Mouse (Mus musculus) lung, postnatal 0 days (tissue): Measurements from ENCODE around the gene Spc24. TPM values are rescaled to one million over a fixed set of nuclear protein-coding genes. Genes with fewer than 3 reads are reported as not detected.
A peak's percentile ranks its signal among the peaks of the same experiment; 100 is the strongest.

Experiments used
- ATAC-seq: fragments of 200-750 bp; cut with Nextera tagmentation; 2 replicates; pipeline ENCODE4 v1.8.0; 2017; ENCODE audit warnings: moderate library complexity
- DNase-seq: peaks from one replicate; pipeline ENCODE4 v3.0.0-alpha.2; 2016; ENCODE audit warnings: low spot score
- H3K27ac ChIP-seq: fragments of 300-500 bp; sonication (generic); 2 replicates; pipeline ENCODE4 v1.5.1; 2014; ENCODE audit warnings: antibody characterized with exemption, mild to moderate bottlenecking, low read length, mixed read lengths
- H3K27me3 ChIP-seq: fragments of 300-500 bp; sonication (generic); replicated peaks from 2 replicates; pipeline ENCODE4 v1.6.1; 2014; ENCODE audit warnings: low read length, mixed read lengths; ENCODE audit not compliant: insufficient read depth
- H3K36me3 ChIP-seq: fragments of 300-500 bp; sonication (generic); 2 replicates; pipeline ENCODE4 v1.6.1; 2014; ENCODE audit warnings: low read length, mixed read lengths; ENCODE audit not compliant: insufficient read depth
- H3K4me1 ChIP-seq: fragments of 300-500 bp; sonication (generic); 2 replicates; pipeline ENCODE4 v1.6.1; 2014; ENCODE audit warnings: antibody characterized with exemption, low read depth, low read length, mixed read lengths; ENCODE audit not compliant: insufficient read depth
- H3K4me2 ChIP-seq: fragments of 300-500 bp; sonication (generic); replicated peaks from 2 replicates; pipeline ENCODE4 v1.6.1; 2014; ENCODE audit warnings: low read depth, mild to moderate bottlenecking, low read length, moderate library complexity, mixed read lengths
- H3K4me3 ChIP-seq: fragments of 300-500 bp; sonication (generic); 2 replicates; pipeline ENCODE4 v1.5.1; 2014; ENCODE audit warnings: low read depth, low read length
- H3K9ac ChIP-seq: fragments of 300-500 bp; sonication (generic); replicated peaks from 2 replicates; pipeline ENCODE4 v1.6.1; 2014; ENCODE audit warnings: low read depth, mild to moderate bottlenecking
- H3K9me3 ChIP-seq: fragments of 300-500 bp; sonication (generic); 2 replicates; pipeline ENCODE4 v1.6.1; 2016; ENCODE audit warnings: low read length, mixed read lengths
- CTCF ChIP-seq: IDR thresholded peaks from 2 replicates; pipeline ENCODE4 v1.5.1; 2016; ENCODE audit warnings: antibody characterized with exemption, mild to moderate bottlenecking
- EP300 ChIP-seq: IDR thresholded peaks from 2 replicates; pipeline ENCODE4 v1.6.1; 2016; ENCODE audit warnings: antibody characterized with exemption, mild to moderate bottlenecking, control low read depth
- WGBS: fragments of 180-500 bp; shearing (Covaris S2); extraction: QIAGEN DNeasy Blood & Tissue Kit; methylation state at CpG from one replicate; pipeline ENCODE4 v1.1.7; 2014; 5-methylcytosine and 5-hydroxymethylcytosine counted together
- polyA plus RNA-seq: library from polyadenylated mRNA; unstranded; fragments of >200 nt; fragmentation: Nextera tagmentation; extraction: Ambion mirVana; gene quantifications from 2 replicates; pipeline ENCODE4 v1.2.1, GENCODE M21; 2015

Gene Spc24
- polyA plus RNA-seq, 1 experiment from 2014 or later = 15.7 TPM

- Histone ChIP-seq H3K4me3 (no peak overlapping the region), H3K4me2 (peak overlapping the region; percentile 89), H3K9ac (no peak overlapping the region), H3K27me3 (no peaks in the 10 kb centered on the region), H3K27ac (0 out of 2 replicates have a peak overlapping the region, but pooled peaks have one; percentile 2), H3K9me3 (no peaks in the 10 kb centered on the region), H3K36me3 (no peaks in the 10 kb centered on the region), H3K4me1 (peaks cover 8% of the 10 kb centered on the region; the same call in 1 of the 2 replicates)
- WGBS = 52% methylated on average over 14 of the region's 14 CpGs
- ATAC-seq = no peak
- TF ChIP-seq EP300 = no peak
- no peak for TF ChIP-seq CTCF
- DNase-seq = peak; percentile 28
Observed at GRCm38 (mm10) chr9:21726218-21726975, 33.7 kb downstream of the Spc24 start.

GRCm38 (mm10) chr9:21725224-21726121, 34.6 kb downstream of the Spc24 start:
- H3K27me3 ChIP-seq = no peaks in the 10 kb centered on the region
- H3K4me3 ChIP-seq = peak overlapping the region; percentile 65; the same call in 1 of the 2 replicates
- WGBS = 40% methylated on average over 23 of the region's 23 CpGs
- peak overlapping the region; percentile 89 for H3K4me2 ChIP-seq
- ATAC-seq (no peak), DNase-seq (peak; percentile 27)
- H3K9ac ChIP-seq = no peak overlapping the region
- H3K36me3 ChIP-seq = no peaks in the 10 kb centered on the region
- TF ChIP-seq EP300 = no peak
- no peak for TF ChIP-seq CTCF
- H3K4me1 ChIP-seq = peaks cover 8% of the 10 kb centered on the region; the same call in 1 of the 2 replicates
- no peaks in the 10 kb centered on the region for H3K9me3 ChIP-seq
- 0 out of 2 replicates have a peak overlapping the region, but pooled peaks have one; percentile 2 for H3K27ac ChIP-seq

- Histone ChIP-seq H3K4me3 (peak overlapping the region; percentile 65), H3K9ac (peak overlapping the region; percentile 48), H3K9me3 (no peaks in the 10 kb centered on the region), H3K27ac (peak overlapping the region; percentile 93), H3K27me3 (no peaks in the 10 kb centered on the region), H3K36me3 (no peaks in the 10 kb centered on the region), H3K4me2 (peak overlapping the region; percentile 89), H3K4me1 (peaks cover 8% of the 10 kb centered on the region; the same call in 1 of the 2 replicates)
- TF ChIP-seq CTCF = no peak
- TF ChIP-seq EP300 = no peak
- peak; percentile 98 for DNase-seq
- 0% methylated on average over 15 of the region's 18 CpGs for WGBS
- ATAC-seq = peak; percentile 94
Observed at GRCm38 (mm10) chr9:21724147-21724536, 36.0 kb downstream of the Spc24 start.

GRCm38 (mm10) chr9:21723377-21724146, 36.5 kb downstream of the Spc24 start, which contains the start of gene Ldlr:
Gene Ldlr, plus strand, starts transcription at chr9:21723483.
- under 1% methylated on average over 47 of the region's 47 CpGs for WGBS
- H3K4me1 ChIP-seq = peaks cover 8% of the 10 kb centered on the region; the same call in 1 of the 2 replicates
- H3K9me3 ChIP-seq = no peaks in the 10 kb centered on the region
- no peaks in the 10 kb centered on the region for H3K36me3 ChIP-seq
- H3K27me3 ChIP-seq = no peaks in the 10 kb centered on the region
- H3K27ac ChIP-seq = peak within 1 kb of the TSS; percentile 93
- ATAC-seq (peak; percentile 92), DNase-seq (peak; percentile 98)
- peak within 1 kb of the TSS; percentile 48 for H3K9ac ChIP-seq
- H3K4me2 ChIP-seq = peak within 1 kb of the TSS; percentile 89
- peak within 1 kb of the TSS; percentile 65 for H3K4me3 ChIP-seq
- TF ChIP-seq EP300 (peak; percentile 81), CTCF (no peak)

- no peak for DNase-seq
- ATAC-seq = no peak
- no peak overlapping the region for H3K9ac ChIP-seq
- no peak overlapping the region for H3K4me3 ChIP-seq
- 71% methylated on average over 2 of the region's 2 CpGs for WGBS
- H3K4me2 ChIP-seq = no peak overlapping the region
- no peaks in the 10 kb centered on the region for H3K27me3 ChIP-seq
- H3K27ac ChIP-seq = no peak overlapping the region
- H3K4me1 ChIP-seq = peaks cover 8% of the 10 kb centered on the region; the same call in 1 of the 2 replicates
- TF ChIP-seq CTCF (no peak), EP300 (no peak)
- no peaks in the 10 kb centered on the region for H3K9me3 ChIP-seq
- H3K36me3 ChIP-seq = no peaks in the 10 kb centered on the region
Observed at GRCm38 (mm10) chr9:21721036-21721435, 39.1 kb downstream of the Spc24 start.
